Mouse (Mus musculus) hindbrain, embryonic 16.5 days (tissue): ENCODE data around the gene Hook2. TPM values are rescaled to one million over a fixed set of nuclear protein-coding genes. Genes with fewer than 3 reads are reported as not detected.

Experiments
- ATAC-seq: fragments of 200-750 bp; cut with Nextera tagmentation; 2 replicates; pipeline ENCODE4 v1.8.0; 2017; ENCODE audit warnings: moderate TSS enrichment, moderate library complexity
- H3K27ac ChIP-seq: fragments of 300-500 bp; sonication (generic); 2 replicates; pipeline ENCODE4 v1.5.1; 2014; ENCODE audit warnings: low read depth, mild to moderate bottlenecking, control low read depth, low read length, moderate library complexity
- H3K27me3 ChIP-seq: fragments of 300-500 bp; sonication (generic); replicated peaks from 2 replicates; pipeline ENCODE4 v1.6.1; 2014; ENCODE audit warnings: low read length; ENCODE audit not compliant: control insufficient read depth, insufficient read depth
- H3K36me3 ChIP-seq: fragments of 300-500 bp; sonication (generic); 2 replicates; pipeline ENCODE4 v1.6.1; 2014; ENCODE audit warnings: mild to moderate bottlenecking, low read length, moderate library complexity, mixed read lengths; ENCODE audit not compliant: control insufficient read depth, insufficient read depth
- H3K4me1 ChIP-seq: fragments of 300-500 bp; sonication (generic); 2 replicates; pipeline ENCODE4 v1.6.1; 2014; ENCODE audit warnings: low read depth, low read length; ENCODE audit not compliant: control insufficient read depth, insufficient read depth
- H3K4me2 ChIP-seq: fragments of 300-500 bp; sonication (generic); 2 replicates; pipeline ENCODE4 v1.6.1; 2014; ENCODE audit warnings: mild to moderate bottlenecking, low read length, control low read depth, moderate library complexity
- H3K4me3 ChIP-seq: fragments of 300-500 bp; sonication (generic); 2 replicates; pipeline ENCODE4 v1.5.1; 2014; ENCODE audit warnings: mild to moderate bottlenecking, low read length, control low read depth, moderate library complexity
- H3K9ac ChIP-seq: fragments of 300-500 bp; sonication (generic); 2 replicates; pipeline ENCODE4 v1.6.1; 2014; ENCODE audit warnings: low read depth, mild to moderate bottlenecking, control low read depth, low read length, moderate library complexity
- H3K9me3 ChIP-seq: fragments of 300-500 bp; sonication (generic); 2 replicates; pipeline ENCODE4 v1.6.1; 2014; ENCODE audit warnings: mild to moderate bottlenecking, low read length, moderate library complexity; ENCODE audit not compliant: control insufficient read depth
- WGBS: fragments of 180-500 bp; shearing (Covaris S2); extraction: QIAGEN DNeasy Blood & Tissue Kit; methylation state at CpG from one replicate; pipeline ENCODE4 v1.1.7; 2014; 5-methylcytosine and 5-hydroxymethylcytosine counted together
- polyA plus RNA-seq: library from polyadenylated mRNA; unstranded; fragments of >200 nt; fragmentation: Nextera tagmentation; extraction: Ambion mirVana; gene quantifications from 2 replicates; pipeline ENCODE4 v1.2.1, GENCODE M21; 2015

The Hook2 gene
- polyA plus RNA-seq, 1 experiment from 2014 or later: 39.6 TPM

DNA sequence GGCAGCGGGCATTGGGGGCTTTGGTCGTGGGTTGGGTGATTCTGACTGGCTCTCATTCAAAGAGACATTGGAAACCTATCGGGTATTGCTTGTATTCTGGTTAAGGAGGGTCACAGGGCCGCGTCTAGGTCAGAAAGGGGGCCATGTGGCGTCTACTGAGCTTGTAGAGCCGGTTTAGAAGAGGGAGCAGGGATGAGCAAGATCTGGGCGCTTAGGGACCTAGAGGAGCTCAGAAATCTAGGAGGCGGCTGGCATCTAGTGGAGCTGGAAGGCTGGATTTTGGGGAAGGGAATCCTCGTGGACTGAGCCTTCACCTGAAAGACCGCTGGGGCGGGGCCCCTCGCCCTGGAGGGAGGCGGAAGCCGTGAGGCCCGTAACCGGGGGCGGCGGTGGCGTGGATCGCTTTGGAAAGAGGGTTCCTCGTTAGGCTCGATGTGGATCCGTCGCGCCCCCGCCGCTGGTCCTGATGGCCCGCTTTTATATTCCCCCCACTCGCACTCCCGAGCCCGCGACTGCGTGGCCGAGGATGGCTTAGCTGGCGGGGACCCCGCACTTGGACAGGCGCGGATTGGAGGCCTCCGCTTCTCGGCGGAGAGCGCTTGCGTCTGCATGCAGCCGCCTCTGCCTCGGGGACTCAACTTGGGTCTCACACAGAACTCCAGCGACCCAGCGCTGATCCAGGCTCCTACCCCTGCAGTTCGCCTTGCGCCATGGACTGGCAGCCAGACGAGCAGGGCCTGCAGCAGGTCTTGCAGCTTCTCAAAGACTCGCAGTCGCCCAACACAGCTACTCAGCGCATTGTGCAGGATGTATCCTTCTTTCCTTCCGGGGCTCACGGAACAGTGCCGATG is 47.5 kb downstream of the Hook2 start:
- no peaks in the 10 kb centered on the region for H3K27me3 ChIP-seq
- ATAC-seq: 0 out of 2 replicates have a peak, but pooled peaks have one; percentile 2
- H3K27ac ChIP-seq: peak overlapping the region; percentile 99
- WGBS: under 1% methylated on average over 46 of the region's 57 CpGs
- H3K9me3 ChIP-seq: no peaks in the 10 kb centered on the region
- H3K4me3 ChIP-seq: peak overlapping the region; percentile 86
- H3K9ac ChIP-seq: peak overlapping the region; percentile 91
- H3K4me1 ChIP-seq: peaks cover 28% of the 10 kb centered on the region
- peaks cover 16% of the 10 kb centered on the region; the same call in 1 of the 2 replicates for H3K36me3 ChIP-seq
- peak overlapping the region; percentile 94 for H3K4me2 ChIP-seq

- Histone ChIP-seq H3K4me3 (no peak overlapping the region), H3K27me3 (no peaks in the 10 kb centered on the region), H3K36me3 (peaks cover 45% of the 10 kb centered on the region), H3K9me3 (no peaks in the 10 kb centered on the region), H3K9ac (no peak overlapping the region), H3K4me1 (peaks cover 10% of the 10 kb centered on the region), H3K27ac (no peak overlapping the region), H3K4me2 (no peak overlapping the region)
- no peak for ATAC-seq
- 96% methylated on average over 6 of the region's 6 CpGs for WGBS
Observed at GRCm38 (mm10) chr8:85043619-85044018, 53.2 kb downstream of the Hook2 start.

Other genes with a start within 250 kb of the Hook2 start
- 94.3 and 109 TPM in 2 replicates for gene Nfix, start 190.3 kb upstream of the Hook2 start, polyA plus RNA-seq
- gene Dand5, start 167.8 kb upstream of the Hook2 start, polyA plus RNA-seq: 15.4 and 17.1 TPM in 2 replicates
- 40.6 and 40.7 TPM in 2 replicates for gene Gadd45gip1, start 159.1 kb upstream of the Hook2 start, polyA plus RNA-seq
- gene Rad23a, start 149.9 kb upstream of the Hook2 start, polyA plus RNA-seq: 78.2 and 95.4 TPM in 2 replicates
- gene Calr, start 143.7 kb upstream of the Hook2 start, polyA plus RNA-seq: 743 and 792 TPM in 2 replicates
- 112 and 114 TPM in 2 replicates for gene Farsa, start 133.6 kb upstream of the Hook2 start, polyA plus RNA-seq
- gene Syce2, start 118.5 kb upstream of the Hook2 start, polyA plus RNA-seq: 38.1 and 46.6 TPM in 2 replicates
- 41.4 and 42.8 TPM in 2 replicates for gene Gcdh, start 96.7 kb upstream of the Hook2 start, polyA plus RNA-seq
- gene Klf1, start 88.7 kb upstream of the Hook2 start, polyA plus RNA-seq: 0.39 and 0.56 TPM in 2 replicates
- 6.4 and 7.0 TPM in 2 replicates for gene Dnase2a, start 82.0 kb upstream of the Hook2 start, polyA plus RNA-seq
- 71.4 and 77.4 TPM in 2 replicates for gene Mast1, start 53.2 kb upstream of the Hook2 start, polyA plus RNA-seq
- gene Rtbdn, start 43.6 kb upstream of the Hook2 start, polyA plus RNA-seq: 3.0 and 3.2 TPM in 2 replicates
- not detected in 2 replicates for gene Gm49661, start 21.2 kb upstream of the Hook2 start, polyA plus RNA-seq
- 1,040 and 1,063 TPM in 2 replicates for gene Prdx2, start 21.0 kb upstream of the Hook2 start, polyA plus RNA-seq
- 55.8 and 57.5 TPM in 2 replicates for gene Rnaseh2a, start 20.8 kb upstream of the Hook2 start, polyA plus RNA-seq
- 4.3 and 5.3 TPM in 2 replicates for gene Junb, start 11.9 kb upstream of the Hook2 start, polyA plus RNA-seq
- 0.10 and 0.21 TPM in 2 replicates for gene Best2, start 23.9 kb downstream of the Hook2 start, polyA plus RNA-seq
- 159 and 170 TPM in 2 replicates for gene Asna1, start 34.7 kb downstream of the Hook2 start, polyA plus RNA-seq
- 100 and 110 TPM in 2 replicates for gene Trir, start 36.2 kb downstream of the Hook2 start, polyA plus RNA-seq
- 61.2 and 62.7 TPM in 2 replicates for gene Tnpo2, start 46.3 kb downstream of the Hook2 start, polyA plus RNA-seq
- 75.8 and 83.2 TPM in 2 replicates for gene Fbxw9, start 69.5 kb downstream of the Hook2 start, polyA plus RNA-seq
- gene Gm5741, start 77.4 kb downstream of the Hook2 start, polyA plus RNA-seq: 1.2 TPM in 1 of 2 replicates, not detected in the other
- 112 and 119 TPM in 2 replicates for gene Dhps, start 81.2 kb downstream of the Hook2 start, polyA plus RNA-seq
- gene Wdr83os, start 90.1 kb downstream of the Hook2 start, polyA plus RNA-seq: 111 and 116 TPM in 2 replicates
- 45.5 and 50.6 TPM in 2 replicates for gene Wdr83, start 90.7 kb downstream of the Hook2 start, polyA plus RNA-seq
- 23.1 TPM in 2 replicates for gene Man2b1, start 92.7 kb downstream of the Hook2 start, polyA plus RNA-seq
- gene Zfp791, start 132.5 kb downstream of the Hook2 start, polyA plus RNA-seq: 4.3 and 4.6 TPM in 2 replicates
- gene Cks1brt, start 161.3 kb downstream of the Hook2 start, polyA plus RNA-seq: not detected in 2 replicates
- not detected in 2 replicates for gene Olfr371, start 235.4 kb downstream of the Hook2 start, polyA plus RNA-seq